Mouse (Mus musculus) embryonic facial prominence, embryonic 14.5 days (tissue): ENCODE data around the gene Nudt13. TPM values are rescaled to one million over a fixed set of nuclear protein-coding genes. Genes with fewer than 3 reads are reported as not detected.

ENCODE experiments used
- ATAC-seq: fragments of 200-750 bp; cut with Nextera tagmentation; 2 replicates; pipeline ENCODE4 v1.8.0; 2017; ENCODE audit warnings: low read depth, moderate number of reproducible peaks, moderate TSS enrichment
- DNase-seq: peaks from one replicate; pipeline ENCODE4 v3.0.0-alpha.2; 2015; ENCODE audit warnings: low spot score
- H3K27ac ChIP-seq: fragments of 300-500 bp; sonication (generic); replicated peaks from 2 replicates; pipeline ENCODE4 v1.5.1; 2014; ENCODE audit warnings: low read depth, mild to moderate bottlenecking, low read length, moderate library complexity
- H3K27me3 ChIP-seq: fragments of 300-500 bp; sonication (generic); replicated peaks from 2 replicates; pipeline ENCODE4 v1.6.1; 2014; ENCODE audit warnings: low read length; ENCODE audit not compliant: control insufficient read depth, insufficient read depth
- H3K36me3 ChIP-seq: fragments of 300-500 bp; sonication (generic); 2 replicates; pipeline ENCODE4 v1.6.1; 2014; ENCODE audit warnings: low read length, mixed read lengths; ENCODE audit not compliant: control insufficient read depth, insufficient read depth
- H3K4me1 ChIP-seq: fragments of 300-500 bp; sonication (generic); 2 replicates; pipeline ENCODE4 v1.6.1; 2014; ENCODE audit warnings: antibody characterized with exemption, low read length; ENCODE audit not compliant: control insufficient read depth, insufficient read depth
- H3K4me2 ChIP-seq: fragments of 300-500 bp; sonication (generic); 2 replicates; pipeline ENCODE4 v1.6.1; 2014; ENCODE audit warnings: low read depth, mild to moderate bottlenecking, low read length, moderate library complexity, mixed read lengths
- H3K4me3 ChIP-seq: fragments of 300-500 bp; sonication (generic); 2 replicates; pipeline ENCODE4 v1.5.1; 2014; ENCODE audit warnings: low read depth, mild to moderate bottlenecking, low read length
- H3K9ac ChIP-seq: fragments of 300-500 bp; sonication (generic); 2 replicates; pipeline ENCODE4 v1.6.1; 2014; ENCODE audit warnings: low read depth, mild to moderate bottlenecking, low read length, moderate library complexity, mixed read lengths
- H3K9me3 ChIP-seq: fragments of 300-500 bp; sonication (generic); 2 replicates; pipeline ENCODE4 v1.6.1; 2016; ENCODE audit warnings: low read length; ENCODE audit not compliant: control insufficient read depth
- WGBS: fragments of 180-500 bp; shearing (Covaris S2); extraction: QIAGEN DNeasy Blood & Tissue Kit; methylation state at CpG from one replicate; pipeline ENCODE4 v1.1.7; 2014; 5-methylcytosine and 5-hydroxymethylcytosine counted together
- polyA plus RNA-seq: library from polyadenylated mRNA; unstranded; fragments of >200 nt; fragmentation: Nextera tagmentation; extraction: Ambion mirVana; gene quantifications from 2 replicates; pipeline ENCODE4 v1.2.1, GENCODE M21; 2014

Gene Nudt13
- 11.0 and 13.1 TPM in 2 replicates for polyA plus RNA-seq

DNA sequence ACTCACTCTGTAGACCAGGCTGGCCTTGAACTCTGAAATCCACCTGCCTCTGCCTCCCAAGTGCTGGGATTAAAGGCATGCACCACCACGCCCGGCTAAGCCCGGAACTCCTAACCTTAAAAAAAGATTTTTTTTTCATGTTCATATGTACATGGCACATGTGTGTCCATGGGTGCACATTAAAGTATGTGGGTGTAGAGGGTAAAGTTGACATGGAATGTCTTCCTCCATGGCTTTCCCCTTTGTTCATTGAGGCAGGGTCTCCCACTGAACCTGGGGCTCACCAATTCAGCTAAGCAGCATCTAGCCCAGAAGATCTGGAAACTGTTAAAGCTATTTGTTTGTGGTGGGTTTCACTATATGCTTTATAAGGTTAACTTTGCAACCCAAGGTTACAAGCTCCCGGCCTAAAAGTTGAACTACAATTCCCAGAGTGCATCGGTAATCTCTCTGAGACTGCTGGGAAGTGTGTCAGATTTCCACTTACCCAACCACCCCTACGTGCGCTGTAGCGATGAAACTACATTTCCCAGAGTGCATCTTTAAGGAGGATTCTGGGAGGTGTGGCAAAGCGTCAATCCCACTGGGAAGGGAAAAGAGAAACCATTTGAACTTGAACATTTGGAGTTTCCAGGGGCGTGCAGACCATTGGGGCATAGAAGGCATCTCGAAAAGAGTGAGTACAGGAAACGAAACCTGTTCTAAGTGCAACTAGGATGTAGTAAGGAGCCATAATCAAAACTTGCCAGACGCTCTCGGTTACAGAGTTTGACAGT, at the start of gene Nudt13:
Gene Nudt13 (plus strand): TSS at position 581 of the 776 bp plus-strand sequence.
- Histone ChIP-seq H3K27ac (no peak within 1 kb of the TSS), H3K9ac (peak within 1 kb of the TSS; percentile 45)

DNA sequence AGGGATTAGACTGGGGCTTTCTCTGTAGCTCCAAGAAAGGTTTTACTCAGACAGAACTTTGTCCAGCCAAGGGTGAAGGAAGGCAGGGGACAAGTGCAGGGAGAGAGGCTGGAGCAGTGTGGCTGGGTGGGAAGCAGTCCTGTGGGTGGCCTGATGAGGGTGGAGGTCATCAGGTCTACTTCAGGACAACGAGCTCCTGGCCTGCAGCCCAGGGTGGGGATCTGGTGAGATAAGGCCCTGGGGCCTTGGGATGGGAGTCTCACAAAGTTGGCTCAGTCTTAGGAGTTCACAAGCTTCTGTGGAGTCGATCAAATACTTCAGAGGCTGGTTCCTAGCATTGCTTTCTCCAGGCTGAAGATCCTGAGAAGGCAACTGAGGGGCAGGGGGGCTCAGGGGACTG, 49.2 kb upstream of the Nudt13 start:
- DNase-seq, result no peak
- 67% methylated on average over 2 of the region's 2 CpGs for WGBS
- Histone ChIP-seq H3K4me3 (no peak overlapping the region), H3K9ac (no peak overlapping the region), H3K4me1 (no peaks in the 10 kb centered on the region), H3K27ac (no peak overlapping the region), H3K27me3 (no peaks in the 10 kb centered on the region), H3K4me2 (no peak overlapping the region), H3K9me3 (no peaks in the 10 kb centered on the region), H3K36me3 (no peaks in the 10 kb centered on the region)
- no peak for ATAC-seq

More for the DNA sequence above, at the start of gene Nudt13:
- peak; percentile 98 for ATAC-seq
- Histone ChIP-seq H3K4me2 (peak within 1 kb of the TSS; percentile 66), H3K4me3 (peak within 1 kb of the TSS; percentile 47), H3K36me3 (no peaks in the 10 kb centered on the region), H3K27me3 (no peaks in the 10 kb centered on the region), H3K4me1 (peaks cover 4% of the 10 kb centered on the region; the same call in 1 of the 2 replicates), H3K9me3 (no peaks in the 10 kb centered on the region)
- DNase-seq, result peak; percentile 99
- WGBS, result 21% methylated on average over 14 of the region's 14 CpGs

DNA sequence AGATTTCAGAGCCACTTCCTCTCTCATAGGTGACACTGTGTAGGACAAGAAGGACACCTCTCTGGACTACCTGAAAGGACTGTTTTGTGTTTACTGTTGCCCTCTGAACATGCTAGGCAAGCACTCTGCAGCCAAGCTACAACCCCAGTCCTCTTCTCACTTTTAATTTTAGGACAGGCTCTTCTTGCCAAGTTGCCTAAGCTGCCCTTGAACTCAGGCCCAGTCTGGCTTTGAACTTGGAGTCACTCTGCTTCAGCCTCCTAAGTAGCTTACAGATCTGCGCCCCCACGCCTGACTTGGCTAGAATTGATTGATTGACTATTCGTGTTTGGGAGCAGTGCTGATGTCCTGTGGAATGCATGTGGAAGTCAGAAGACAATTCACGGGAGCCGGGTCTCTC, 48.6 kb upstream of the Nudt13 start:
- no peaks in the 10 kb centered on the region for H3K27me3 ChIP-seq
- no peaks in the 10 kb centered on the region for H3K4me1 ChIP-seq
- no peaks in the 10 kb centered on the region for H3K36me3 ChIP-seq
- H3K4me3 ChIP-seq, result no peak overlapping the region
- no peak overlapping the region for H3K9ac ChIP-seq
- H3K4me2 ChIP-seq, result no peak overlapping the region
- DNase-seq (no peak), ATAC-seq (no peak)
- no peaks in the 10 kb centered on the region for H3K9me3 ChIP-seq
- WGBS, result 82% methylated on average over 5 of the region's 5 CpGs
- H3K27ac ChIP-seq, result no peak overlapping the region

DNA sequence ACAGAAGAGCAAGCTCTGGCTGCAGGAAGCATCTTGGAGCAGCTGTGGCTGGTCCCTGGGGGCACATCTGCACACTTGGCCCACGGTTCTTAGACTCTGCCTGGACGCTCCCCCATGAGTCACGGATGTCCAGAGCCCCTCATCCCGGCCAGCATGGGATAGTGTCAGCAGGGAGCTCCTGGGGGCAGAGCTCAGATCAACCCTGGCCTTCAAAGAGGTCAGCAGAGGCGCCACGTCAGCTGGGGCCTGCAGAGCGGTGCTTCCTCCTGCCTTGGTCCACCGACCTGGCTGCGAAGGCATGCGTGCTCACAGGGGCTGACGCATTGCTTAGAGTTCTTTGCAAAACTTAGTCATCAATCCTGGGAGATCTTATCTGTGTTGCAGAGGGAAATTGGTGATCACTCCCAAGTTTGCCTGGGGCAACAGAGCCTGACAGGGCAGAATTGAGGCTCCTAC, 47.7 kb upstream of the Nudt13 start:
- Histone ChIP-seq H3K4me3 (no peak overlapping the region), H3K4me1 (no peaks in the 10 kb centered on the region), H3K4me2 (no peak overlapping the region), H3K27me3 (no peaks in the 10 kb centered on the region), H3K36me3 (no peaks in the 10 kb centered on the region), H3K9me3 (no peaks in the 10 kb centered on the region), H3K27ac (no peak overlapping the region), H3K9ac (no peak overlapping the region)
- ATAC-seq (no peak), DNase-seq (no peak)
- whole genome bisulfite sequencing, result 44% methylated on average over 11 of the region's 11 CpGs

DNA sequence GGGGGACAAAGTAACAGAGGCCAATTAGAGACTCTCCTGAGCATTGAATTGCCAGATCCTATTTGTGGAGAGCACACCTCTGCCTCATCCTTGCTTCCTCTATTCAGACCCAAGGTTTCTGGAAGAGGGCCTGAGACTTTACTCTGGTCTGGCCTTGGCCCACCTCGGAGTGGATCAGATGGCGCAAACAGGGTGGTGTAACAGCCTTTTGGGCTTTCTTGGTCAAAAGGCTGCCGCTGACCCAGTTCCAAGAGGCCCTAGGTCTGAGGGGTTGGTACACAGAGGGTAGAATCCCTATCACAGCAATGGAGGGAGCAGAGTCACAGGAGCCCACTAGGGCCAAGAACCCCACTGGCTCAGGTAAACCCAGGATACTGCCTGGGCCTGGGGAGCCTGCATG, 46.5 kb upstream of the Nudt13 start:
- DNase-seq (no peak), ATAC-seq (no peak)
- Histone ChIP-seq H3K9ac (no peak overlapping the region), H3K4me1 (no peaks in the 10 kb centered on the region), H3K4me2 (no peak overlapping the region), H3K27ac (no peak overlapping the region), H3K4me3 (no peak overlapping the region), H3K9me3 (no peaks in the 10 kb centered on the region), H3K36me3 (no peaks in the 10 kb centered on the region), H3K27me3 (no peaks in the 10 kb centered on the region)
- WGBS, result 95% methylated on average over 3 of the region's 3 CpGs

DNA sequence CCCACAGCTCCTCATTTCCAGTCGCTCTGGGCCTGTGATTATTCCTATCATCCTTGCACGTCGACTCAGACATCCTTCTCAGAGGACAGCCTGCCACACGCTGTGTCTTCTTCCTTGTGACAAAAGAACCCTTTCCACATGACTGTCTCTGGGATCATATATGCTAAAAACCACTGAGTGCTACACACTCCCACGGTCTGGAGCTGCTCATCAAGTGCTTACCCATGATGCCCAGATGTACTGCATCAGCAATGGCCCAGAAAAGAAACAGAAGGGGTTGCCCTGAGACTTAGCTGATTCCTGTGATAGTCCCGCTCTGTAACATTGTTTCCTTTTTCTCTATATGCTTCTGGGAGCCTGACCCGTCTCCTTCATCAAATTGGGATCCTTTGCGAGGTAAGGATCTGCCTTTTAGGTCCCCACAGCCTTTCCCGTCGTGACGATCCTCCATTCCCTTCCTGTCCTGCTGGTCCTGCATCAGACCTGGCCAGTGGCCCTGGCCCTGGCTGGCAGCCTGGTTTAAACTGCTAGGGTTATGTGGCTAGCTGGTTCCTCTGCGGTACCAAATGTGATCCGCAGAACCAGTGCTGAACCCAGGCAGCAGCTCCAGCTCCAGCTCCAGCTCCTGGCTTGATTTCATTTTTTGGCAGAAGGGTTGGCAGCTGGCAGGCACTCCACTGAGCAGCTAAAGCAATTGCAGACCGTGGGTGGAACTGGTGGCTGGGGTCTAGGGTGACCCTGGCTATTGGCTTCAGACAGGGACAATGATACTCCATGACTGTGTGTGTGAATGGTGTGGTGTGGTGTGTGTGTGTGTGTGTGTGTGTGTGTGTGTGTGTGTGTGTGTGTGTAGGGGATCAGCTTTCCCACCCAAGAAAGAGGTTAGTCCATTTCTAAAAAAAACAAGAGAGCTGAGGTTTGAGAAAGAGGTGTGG, 44.0 kb upstream of the Nudt13 start:
- DNase-seq (no peak), ATAC-seq (no peak)
- Histone ChIP-seq H3K9me3 (no peaks in the 10 kb centered on the region), H3K36me3 (no peaks in the 10 kb centered on the region), H3K9ac (no peak overlapping the region), H3K4me1 (no peaks in the 10 kb centered on the region), H3K4me2 (no peak overlapping the region), H3K27me3 (no peaks in the 10 kb centered on the region), H3K4me3 (no peak overlapping the region), H3K27ac (no peak overlapping the region)
- WGBS, result 69% methylated on average over 14 of the region's 14 CpGs

DNA sequence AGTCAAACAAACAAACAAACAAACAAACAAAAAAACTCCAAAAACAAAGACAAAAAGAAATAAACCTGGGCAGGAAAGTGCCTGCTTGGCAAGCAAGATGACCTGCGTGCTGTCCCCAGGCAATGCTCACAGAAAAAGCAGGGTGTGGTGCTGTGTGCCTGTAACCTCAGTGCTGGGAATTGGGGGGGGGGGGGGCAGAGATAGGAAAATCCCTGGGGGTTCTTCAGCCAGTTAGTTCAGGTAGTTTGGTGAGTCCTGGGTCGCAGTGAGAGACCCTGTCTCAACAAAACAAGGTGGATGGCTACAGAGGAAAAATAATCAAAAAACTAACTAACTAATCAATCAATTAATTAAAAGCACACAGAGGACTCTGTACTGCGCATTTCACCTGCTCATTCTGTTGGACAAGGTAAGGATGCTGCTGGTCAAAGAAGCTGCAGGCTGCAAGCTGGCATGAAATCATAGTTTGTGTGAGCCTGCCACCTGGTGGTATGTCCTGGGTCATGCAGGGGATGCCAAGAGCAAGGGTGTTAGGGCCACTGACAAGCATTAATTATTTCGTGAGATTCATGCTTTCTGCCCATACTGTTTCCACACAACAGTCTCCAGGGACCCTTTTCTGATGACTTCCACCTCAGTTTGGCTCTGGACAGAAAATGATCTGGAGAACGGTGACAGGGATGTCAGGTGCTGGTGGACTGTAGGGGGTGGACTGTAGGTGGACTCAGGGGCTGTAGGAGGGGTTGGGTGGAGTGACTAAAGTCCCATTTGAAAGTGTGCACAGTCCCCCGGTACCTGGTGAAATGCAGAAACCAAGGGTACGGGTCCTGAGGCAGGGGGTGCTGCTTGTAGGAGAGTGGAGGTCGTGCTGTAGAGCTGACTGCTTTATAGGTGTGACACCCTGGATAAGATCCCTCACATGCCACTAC, 36.0 kb upstream of the Nudt13 start:
- peak; percentile 77 for ATAC-seq

DNA sequence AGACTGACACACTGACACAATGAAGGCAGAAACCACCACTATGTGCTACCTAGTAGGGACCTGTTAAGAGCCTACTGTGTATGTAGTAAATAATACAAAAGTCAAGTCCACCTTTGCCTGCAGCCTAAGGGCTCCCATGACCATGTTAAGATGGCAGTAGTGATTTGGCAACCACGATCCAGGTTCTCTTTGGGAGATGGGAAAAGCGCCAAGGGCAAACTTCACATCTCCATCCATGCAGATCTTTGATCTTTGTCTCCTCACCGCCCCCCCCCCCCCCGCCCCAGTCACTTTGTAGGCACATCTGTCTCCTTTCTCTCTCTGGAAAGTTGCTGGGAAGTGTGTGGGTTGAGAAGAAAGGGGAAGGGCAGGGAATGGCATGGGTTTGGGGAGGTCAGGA, 32.2 kb upstream of the Nudt13 start:
- Histone ChIP-seq H3K9ac (no peak overlapping the region), H3K36me3 (no peaks in the 10 kb centered on the region), H3K27me3 (no peaks in the 10 kb centered on the region), H3K9me3 (no peaks in the 10 kb centered on the region), H3K4me2 (no peak overlapping the region), H3K4me3 (no peak overlapping the region), H3K27ac (no peak overlapping the region), H3K4me1 (no peaks in the 10 kb centered on the region)
- WGBS, result 75% methylated on average over 4 of the region's 4 CpGs
- ATAC-seq (no peak), DNase-seq (no peak)

More for the DNA sequence above, 36.0 kb upstream of the Nudt13 start:
- no peaks in the 10 kb centered on the region for H3K4me1 ChIP-seq
- no peak overlapping the region for H3K4me2 ChIP-seq
- no peaks in the 10 kb centered on the region for H3K36me3 ChIP-seq
- no peak overlapping the region for H3K27ac ChIP-seq
- H3K27me3 ChIP-seq, result no peaks in the 10 kb centered on the region
- WGBS, result 49% methylated on average over 8 of the region's 8 CpGs
- no peak overlapping the region for H3K9ac ChIP-seq
- no peak overlapping the region for H3K4me3 ChIP-seq
- H3K9me3 ChIP-seq, result no peaks in the 10 kb centered on the region
- DNase-seq, result peak; percentile 65
